Mouse (Mus musculus) lung, adult 18-20 months (tissue): Measurements from ENCODE around the gene Rnf11.
A peak's percentile ranks its signal among the peaks of the same experiment; 100 is the strongest.

ENCODE experiments used
- DNase-seq, 2 experiments: peaks; one replicate each; pipeline ENCODE4 v3.0.0; 2022; ENCODE audit warnings: mixed read lengths in 2 of 2

The Rnf11 gene

DNA sequence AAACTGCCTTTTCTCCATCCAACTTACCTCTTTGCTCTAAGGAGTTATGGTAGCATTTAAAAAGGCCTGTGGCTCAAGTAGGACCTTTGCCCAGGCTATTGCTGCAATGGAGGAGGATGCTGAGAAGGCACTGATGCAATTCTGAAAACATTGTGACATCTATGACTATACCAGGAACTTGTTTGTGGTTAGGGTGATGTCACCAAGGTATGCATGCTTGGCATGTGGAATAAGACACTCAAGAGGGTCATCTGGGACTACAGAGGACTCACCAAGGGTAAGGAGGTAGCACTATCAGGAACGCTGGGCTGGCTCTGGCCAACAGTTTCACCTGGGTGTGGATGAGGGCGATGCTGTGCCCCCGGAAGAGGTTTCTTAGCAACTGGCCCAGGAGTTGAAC lies at the start of gene Rnf11:
Rnf11 (minus strand) TSS at position 108 of the 400 bp plus-strand sequence.
- peak; percentile 6 to 24 for DNase-seq

DNA sequence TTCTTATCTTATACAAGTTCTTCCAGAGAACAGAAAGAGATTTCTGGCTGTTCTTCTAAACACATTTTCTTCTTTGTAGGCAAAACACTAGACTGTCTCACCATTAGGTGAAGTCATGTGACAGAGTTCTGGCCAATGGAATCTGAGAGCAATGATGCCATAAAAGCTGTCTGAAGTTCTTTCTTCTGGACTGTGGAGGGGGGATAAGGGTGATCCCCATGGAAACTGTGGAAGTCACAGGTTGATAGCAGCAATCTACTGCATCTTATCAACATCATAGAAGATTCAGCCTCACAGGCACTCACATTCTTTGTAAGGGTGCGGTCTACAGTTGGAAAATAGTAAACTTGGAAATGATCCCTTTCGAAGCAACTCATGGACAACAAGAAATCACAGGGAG lies 46.6 kb upstream of the Rnf11 start, which contains the start of gene 4930522H14Rik:
4930522H14Rik (minus strand) TSS at position 187 of the 400 bp plus-strand sequence.
- no peak for DNase-seq

DNA sequence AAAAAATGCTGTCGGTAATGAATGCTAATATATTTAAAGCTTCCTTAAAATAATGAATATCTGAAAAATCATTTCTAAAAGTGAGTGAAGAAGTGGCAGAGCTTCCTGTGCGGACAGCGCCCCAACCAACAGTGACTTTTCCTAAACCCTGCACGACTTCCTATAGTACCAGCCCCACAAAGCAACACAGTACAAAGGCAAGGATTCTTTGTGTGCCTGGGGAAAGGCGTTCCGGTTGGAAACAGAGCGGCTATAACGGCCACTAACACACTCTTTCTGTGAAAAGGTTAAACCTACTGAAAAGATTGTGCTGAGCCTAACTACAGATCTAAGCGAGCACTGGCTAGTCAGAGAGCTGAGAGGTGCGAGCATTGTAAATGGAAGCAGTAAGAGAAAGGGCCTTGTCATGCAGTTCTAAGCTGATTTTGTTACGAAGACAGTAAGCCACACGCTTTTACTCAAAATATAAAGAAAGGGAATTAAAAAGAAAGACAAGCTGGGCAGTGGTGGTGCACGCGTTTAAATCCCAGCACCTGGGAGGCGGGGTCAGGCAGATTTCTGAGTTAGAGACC lies 45.8 kb upstream of the Rnf11 start:
- DNase-seq: no peak

DNA sequence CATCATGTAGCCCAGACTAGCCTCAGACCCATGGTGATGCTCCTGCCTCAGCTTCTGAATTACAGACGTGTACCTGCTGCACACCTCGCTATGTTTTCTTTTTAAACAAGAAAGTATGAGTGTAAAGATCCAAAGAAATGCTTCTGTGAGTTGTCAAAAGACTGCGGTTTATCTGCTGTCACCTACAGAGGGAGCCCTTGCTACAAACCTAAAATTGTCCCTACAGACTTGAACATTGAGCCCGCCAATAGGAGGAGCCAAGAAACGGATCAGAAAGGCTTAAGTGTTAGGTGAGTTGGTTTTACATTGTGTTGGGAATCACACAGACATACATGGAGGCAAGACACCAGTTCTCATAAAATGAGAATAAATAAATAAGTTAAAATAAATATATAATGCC lies 20.4 kb upstream of the Rnf11 start:
- DNase-seq: peak; percentile 59 to 77

DNA sequence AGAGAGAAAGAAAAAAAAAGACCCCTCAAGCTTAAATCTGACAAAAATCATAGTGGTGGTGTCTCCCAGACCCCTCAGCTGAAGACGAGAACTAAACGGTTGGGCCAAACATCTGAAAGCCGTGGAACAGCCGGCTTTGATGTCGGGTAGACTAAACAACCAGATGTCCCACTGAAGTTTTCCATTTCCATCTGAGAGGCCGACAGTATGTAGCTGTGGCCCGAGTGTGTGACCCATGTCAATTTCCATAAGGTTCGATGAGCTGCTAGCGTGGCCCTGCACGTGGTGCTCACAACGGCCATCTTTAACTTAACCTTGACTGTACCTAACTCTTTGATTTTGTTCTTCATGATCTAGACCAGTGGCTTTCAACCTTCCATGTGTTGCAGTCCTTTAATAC lies 13.9 kb upstream of the Rnf11 start:
- DNase-seq: no peak

DNA sequence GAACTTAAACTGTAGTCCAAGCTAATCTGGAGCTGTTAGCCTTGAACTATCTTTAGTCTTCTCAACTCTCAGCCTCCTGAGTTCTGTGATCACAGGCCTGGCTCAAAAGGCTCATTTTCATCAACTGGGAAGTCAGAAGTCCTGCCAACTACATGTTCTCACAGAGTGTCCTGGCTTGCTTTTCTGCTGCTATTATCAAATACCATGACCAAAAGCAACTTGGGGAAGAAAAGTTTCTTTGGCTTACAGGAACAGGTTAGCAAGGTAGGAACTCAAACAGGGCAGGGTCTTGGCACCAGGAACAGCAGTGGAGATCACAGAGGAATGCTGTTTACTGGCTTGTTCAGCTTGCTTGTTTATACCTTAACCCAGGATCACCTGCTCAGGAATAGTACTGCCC lies 9.1 kb upstream of the Rnf11 start:
- DNase-seq: no peak

DNA sequence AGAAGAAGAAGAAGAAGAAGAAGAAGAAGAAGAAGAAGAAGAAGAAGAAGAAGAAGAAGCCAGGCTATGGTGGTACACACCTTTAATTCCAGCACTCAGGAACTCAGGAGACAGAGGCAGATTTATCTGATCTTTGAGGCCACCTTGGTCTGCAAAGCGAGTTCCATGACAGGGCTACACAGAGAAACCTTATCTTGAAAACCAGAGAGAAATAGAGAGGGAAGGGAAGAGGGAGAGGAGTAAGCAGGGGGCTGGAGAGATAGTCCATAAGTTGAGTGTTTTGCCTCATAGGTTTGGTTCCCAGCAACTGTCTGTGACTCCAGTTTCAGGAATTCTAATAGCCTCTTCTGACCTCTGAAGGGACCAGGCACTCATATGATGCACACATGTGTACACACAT lies 4.3 kb upstream of the Rnf11 start:
- no peak for DNase-seq

DNA sequence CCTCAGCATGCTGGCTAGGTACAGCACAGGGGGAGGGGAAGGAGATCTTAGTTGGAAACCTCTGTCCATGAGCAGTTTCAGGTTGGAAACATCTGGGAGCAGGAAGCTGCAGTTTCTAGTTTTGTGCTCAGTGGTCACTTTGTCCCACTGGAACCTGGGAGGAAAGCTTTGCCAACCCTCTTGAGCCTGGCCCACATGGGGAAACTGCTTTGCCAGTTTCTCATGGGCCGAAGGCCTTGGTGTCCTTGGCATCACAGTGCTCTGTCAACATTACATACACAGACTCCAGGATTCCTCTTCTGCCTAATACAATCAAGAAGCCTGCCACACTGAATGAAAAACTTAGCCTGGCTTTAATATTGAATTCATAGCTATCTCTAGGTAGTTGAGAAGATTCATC lies 1.8 kb downstream of the Rnf11 start:
- DNase-seq: no peak

DNA sequence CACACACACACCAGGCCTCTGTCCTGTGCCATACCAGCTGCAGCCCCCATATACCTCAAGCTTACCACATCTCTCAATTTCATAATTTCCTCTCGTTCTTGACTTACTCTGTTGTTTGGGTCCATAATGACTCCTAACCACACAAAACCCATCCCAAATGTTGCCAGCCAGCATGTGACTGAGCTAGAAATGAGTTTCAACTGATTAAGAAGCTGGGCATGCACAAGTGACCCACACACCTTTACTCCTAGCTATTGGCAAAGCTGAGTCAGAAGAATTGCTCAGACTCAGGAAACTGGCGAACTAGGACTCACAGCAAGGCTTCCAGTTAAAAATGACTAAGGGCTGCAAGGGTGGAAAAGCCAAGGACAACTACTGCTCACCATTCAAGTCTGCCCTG lies 3.1 kb downstream of the Rnf11 start:
- no peak for DNase-seq

DNA sequence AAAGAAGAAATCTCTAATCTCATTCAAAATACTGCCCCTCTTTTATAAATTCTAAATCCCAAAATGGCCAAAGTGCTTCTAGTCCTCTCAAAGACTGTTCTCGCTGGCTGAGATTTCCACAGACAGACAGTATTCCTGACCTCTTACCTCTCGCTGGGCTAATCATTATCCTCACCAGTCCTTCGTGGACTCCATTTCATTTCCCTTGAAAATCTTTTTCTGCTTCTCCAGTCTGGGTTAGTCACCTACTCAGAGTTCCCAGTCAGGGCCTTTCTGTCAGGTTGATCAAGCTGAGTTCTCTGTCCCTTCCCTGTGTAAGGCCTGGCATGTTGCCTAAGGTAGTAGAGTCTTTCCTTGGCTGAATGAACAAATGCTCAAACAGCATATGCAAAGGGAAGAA lies 7.1 kb downstream of the Rnf11 start:
- DNase-seq: no peak

DNA sequence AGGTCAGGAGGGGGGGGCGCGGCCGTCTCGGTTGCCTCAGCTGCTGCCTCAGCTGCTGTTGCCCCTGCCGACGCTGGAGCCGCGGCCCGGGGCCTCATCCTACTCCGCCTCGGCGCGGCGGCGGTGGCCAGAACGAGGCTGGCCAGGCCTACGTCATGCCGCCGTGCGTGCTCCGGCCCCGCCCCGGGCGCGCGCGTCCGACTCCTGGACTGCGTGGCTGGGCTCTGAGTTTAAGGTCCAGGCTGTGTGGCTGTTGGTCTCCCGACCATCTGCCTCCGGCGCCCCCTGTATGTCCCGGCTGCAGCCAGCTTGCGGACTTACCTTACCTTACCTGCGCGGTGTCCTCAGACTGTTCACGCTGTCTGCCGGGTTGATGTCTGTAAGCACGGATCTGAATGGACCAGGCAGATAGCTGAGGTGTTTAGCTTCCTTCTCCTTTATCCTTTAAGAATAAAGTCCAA lies 7.9 kb downstream of the Rnf11 start:
- peak; percentile 88 to 91 for DNase-seq

DNA sequence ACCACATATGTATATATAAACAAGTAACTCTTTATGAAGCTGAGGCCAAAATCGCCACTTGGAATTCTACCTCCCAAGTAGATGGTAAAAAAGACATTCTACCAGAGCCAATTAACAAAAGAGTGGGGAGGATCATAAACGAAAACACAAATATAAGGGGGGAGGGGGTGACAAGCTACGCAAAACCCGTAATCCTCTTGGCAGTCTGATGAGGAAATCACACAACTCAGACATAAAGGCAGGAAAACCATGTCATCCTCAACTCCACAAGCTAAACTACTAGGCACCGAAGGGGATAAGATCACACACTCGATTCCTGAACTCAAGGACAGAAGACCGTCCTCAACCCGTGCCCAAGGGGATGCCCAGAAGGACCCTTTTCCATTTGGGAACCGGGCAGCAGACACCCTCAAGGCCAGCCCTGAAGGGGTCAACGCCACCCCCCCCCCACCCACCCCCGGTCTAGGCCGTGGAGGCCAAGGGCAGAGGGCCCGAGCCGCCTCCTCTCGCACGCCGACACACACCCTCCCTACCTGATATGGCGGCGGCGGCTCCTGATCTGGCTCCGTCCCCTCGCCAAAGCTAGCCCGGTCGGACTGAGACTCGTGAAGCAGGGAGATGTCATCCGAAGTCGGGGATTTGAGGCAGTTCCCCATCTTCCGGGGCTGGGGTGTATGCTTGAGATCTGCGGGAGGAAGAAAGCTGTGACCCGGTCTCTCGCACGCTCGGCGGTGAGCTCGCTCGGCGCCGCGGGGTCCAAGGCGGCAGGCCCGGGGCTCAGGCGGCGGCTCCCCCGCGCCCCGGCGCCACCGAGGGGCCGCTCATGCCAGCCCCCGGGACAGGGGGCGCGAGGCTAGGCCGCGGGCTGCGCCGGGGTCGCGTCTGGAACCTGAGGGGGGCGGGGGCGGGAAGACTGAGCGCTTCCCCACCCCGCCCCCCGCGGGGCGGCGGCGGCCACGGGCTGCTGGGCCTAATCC lies 8.7 kb downstream of the Rnf11 start:
- DNase-seq: peak; percentile 39 to 44

DNA sequence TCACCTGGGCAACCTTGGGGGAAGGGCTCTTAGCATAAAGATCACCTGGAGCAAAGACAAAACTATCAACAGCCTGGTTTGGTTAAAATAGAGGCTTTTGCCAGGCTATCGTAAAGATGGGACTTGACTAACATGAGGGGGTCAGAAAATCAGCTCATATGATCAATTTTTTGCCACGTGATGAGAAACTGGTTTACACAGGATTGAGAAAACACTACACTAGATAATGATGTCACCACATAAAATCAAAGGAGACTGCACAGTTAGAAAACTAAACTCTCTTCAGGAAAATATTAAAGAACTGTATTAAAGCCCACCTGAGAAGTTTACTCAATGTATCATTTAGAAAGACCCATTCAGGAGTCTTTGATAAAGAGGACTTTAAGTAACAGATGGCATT lies 9.4 kb downstream of the Rnf11 start:
- DNase-seq: no peak

DNA sequence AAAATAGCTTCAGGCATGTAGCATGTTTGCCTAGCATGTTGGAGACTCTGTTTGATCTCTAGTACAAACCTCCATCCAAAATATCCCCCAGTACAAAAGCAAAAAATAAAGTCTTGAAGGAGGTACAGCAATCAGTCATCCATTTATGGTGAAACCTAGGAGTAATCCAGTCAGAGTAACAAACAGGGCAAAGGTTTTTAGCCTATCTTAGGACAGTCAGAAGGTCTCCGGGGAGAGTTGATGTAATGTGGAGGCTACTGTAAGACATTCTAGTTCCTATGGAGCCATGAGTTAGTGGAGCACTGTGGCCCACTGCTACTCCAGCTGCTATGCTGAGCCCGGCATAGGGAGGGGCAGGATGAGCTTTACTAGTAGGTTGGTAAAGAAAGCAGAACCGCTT lies 12.0 kb downstream of the Rnf11 start:
- no peak for DNase-seq

DNA sequence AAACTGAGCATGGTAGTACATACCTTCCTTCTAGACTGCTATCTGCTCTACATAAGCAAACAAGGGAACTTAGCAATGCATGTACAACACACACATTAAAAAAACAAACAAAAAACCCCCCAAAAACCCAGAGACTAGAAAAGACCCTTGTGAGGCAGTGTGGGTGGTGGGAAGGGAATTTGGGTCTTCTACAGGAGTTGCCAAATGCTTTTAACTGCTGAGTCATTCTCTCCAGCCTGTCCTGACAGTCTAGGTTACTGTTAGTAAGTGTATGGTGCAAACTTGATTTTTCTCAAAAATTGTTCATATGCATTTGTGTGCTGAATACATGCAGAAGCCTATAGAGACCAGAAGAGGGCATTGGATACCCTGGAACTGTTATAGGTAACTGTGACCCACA lies 12.9 kb downstream of the Rnf11 start:
- no peak for DNase-seq

DNA sequence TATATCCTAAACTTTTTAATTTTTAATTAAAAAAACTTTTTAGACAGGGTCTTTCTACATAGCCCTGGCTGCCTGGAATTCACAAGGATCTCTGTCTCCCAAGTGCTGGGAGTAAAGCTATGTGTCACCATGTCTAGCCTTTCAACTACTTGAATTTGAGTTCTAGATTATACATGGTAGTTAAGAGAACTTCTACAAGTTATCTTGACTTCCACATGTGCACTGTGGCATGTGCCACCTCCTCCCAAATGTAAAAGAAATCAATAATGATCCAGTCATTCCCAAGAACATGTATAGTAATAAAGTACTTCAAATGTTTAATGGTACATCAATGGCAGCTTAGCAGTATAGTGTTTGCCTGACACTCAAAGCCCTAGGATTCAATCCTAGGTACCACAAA lies 16.8 kb downstream of the Rnf11 start:
- DNase-seq: no peak

DNA sequence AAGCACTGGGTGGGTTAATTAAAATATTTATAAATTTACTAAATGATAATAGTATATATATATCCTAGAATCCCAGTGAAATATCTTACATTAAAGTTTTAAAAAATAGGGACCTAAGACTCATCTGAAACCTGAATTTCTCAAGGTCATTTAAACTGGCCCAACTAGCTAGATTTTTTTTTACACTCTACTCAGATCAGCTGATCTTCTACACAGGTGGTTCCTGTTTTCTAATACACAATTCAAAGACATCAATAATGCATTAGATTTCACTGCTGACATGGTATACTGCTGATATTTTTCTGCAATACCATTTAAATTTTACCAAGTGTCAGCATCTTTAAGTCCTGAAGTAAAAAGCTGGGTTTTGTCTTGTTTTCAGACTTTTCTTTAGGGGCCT lies 20.6 kb downstream of the Rnf11 start:
- no peak for DNase-seq

DNA sequence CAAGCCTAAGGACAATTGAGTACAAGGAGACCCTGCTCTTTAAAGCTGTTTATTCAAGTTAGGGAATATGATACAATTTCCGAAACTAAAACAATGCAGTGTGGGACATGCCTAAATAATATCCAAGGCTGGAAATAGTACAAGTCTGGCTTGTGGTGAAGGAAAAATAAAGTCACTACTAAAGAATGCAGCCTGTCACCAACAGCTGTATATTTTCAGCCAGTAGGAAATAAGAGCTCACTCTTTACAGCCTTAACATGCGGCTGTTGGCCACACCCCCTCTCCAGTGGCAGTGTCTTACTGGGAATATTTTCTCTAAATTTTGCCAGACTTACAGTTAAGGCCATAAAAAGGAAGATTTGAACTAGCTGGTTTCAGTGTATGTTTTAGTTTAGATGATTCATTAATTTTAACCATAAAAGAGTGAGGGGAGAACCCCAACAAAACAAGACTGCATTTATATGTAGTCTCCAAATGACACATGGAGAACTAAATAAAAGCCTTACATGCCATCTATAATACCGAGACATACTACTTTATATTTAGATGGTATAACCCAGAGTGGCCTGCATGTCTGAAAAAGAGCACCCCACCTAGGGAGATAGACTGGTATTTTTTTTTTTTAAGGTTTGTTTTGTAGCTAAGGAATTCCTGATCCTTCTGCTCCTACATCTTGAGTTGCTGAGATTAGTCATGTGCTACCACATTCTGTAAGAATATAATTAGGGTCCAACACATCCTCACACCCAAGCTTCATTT lies 23.9 kb downstream of the Rnf11 start:
- DNase-seq: peak in 1 of 2 experiments; percentile 57

DNA sequence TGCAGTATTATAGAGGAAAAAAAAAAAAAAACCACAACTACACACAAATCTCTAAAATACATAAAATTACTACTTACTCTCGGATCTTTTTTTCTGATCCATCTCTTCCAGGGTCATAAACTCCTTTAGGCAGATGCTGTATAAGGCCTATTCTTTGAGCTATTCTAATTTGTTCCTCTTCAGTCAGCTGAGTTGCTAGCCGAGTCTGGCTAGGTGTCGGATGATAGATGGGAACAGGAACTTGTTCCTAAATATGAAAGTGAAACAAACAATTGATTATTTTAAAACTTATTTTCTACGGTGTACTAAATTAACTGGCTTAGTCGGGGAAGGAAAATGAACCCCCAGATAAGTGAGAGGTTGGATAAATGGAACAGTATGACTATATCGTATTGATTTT lies 27.7 kb downstream of the Rnf11 start:
- no peak for DNase-seq

DNA sequence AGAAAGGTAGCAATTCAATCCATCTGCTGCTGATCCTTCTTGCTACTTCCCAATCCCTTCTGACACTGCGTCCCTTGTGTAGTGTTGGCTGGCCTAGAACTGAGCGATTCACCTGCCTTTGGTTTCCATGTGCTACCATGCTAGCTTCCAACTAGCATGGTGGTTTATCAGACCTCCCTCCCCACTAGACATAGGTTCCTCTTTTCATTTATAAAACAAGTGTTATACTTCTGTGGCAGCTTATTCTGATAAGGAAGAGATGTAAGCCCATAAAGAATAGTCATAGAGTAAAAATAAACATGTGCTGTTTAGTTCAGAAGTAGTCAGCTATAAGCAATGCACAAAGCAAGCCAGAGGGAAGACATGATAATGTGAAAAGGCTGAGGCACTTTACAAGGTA lies 36.0 kb downstream of the Rnf11 start:
- no peak for DNase-seq

DNA sequence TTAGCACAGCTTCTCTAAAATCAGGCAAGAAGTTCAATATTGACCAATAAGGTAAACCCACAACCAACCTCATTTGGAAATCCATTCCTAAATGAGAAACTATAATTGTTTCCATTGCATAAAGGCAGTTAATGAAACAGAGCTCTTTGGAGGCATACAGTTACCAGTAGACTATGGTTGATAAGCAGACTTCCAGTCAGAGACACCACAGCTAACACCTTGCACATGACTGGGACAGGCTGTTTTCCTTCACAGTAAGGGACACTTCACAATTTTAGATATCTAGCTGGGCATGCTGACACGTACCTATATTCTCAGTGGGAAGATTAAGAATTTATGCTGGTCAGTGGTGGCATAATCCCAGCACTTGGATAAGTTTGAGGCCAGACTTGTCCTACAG lies 38.6 kb downstream of the Rnf11 start:
- DNase-seq: no peak

DNA sequence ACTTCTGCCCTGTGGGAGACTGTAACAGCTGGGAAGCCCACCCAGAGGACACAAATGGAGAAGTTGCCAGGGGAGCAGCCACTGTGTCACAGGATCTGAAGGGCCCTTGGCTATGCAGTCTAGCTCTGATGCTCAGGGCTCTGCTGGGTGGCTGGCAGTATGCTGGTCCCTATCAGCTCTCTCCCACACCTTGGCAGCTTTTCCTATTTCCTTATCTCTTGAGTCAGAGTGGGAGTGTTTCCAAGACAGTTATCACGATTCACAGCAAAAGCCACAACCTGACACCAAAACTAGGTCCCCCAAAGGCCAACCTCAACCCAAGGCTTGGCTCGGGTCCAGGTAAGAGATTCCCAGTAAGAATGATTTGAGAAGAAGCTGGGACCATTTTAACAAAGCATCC lies 39.1 kb downstream of the Rnf11 start:
- no peak for DNase-seq

DNA sequence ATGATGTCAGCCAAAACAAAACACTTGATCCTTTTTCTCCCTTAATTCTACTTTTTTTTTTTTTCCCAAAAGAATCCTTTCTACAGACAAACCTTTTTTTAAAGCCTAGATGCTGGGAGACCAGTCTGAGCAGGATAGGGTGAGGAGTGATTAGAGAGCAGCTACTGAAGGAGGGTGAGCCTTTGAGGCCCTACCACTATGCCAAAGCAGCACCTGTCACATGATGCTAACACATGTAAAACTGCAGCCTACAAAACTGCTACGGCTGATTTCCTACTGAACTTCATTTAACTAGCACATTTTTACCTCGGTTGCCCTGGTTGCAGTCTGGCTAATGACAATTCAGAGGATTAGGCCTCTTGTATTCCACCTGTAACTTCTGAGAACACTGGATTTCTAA lies 39.6 kb downstream of the Rnf11 start:
- DNase-seq: no peak

DNA sequence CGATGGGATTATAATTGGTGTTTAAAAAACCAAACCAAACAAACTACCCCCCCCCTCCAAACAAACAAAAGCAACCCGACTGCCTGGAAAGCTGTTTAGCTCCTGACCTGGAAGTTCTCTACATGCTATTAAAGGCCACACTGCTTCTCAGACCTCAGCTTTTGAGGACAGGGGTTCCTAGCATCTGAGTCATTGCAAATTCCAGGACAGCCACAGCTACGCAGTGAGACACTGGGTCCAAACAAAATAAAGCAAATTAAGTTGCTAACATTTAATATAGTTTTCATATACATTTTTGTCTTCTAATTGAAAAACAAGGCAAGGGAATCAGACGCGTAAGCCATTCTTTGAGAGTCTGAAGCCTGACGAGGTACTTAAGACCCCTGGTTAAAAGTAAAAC lies 40.1 kb downstream of the Rnf11 start:
- DNase-seq: no peak
